Mouse (Mus musculus): ENCODE data around the gene Il18r1.

- TF ChIP-seq POLR2A (IDR thresholded peaks at IDR 0.05; ENCODE audit: control insufficient read depth, extremely low read depth, insufficient read depth, low read length, poor library complexity) (no peak), CTCF (IDR thresholded peaks at IDR 0.05; ENCODE audit: borderline replicate concordance, control insufficient read depth, extremely low read depth, insufficient read depth, low read length, poor library complexity) (no peak)
Measured at GRCm38 (mm10) chr1:40522918-40523317, 57.6 kb downstream of the Il18r1 start.

All from thymus, adult 2 months (tissue).